Mouse (Mus musculus) forebrain, embryonic 16.5 days (tissue): ENCODE data around the gene Onecut1. TPM values are rescaled to one million over a fixed set of nuclear protein-coding genes. Genes with fewer than 3 reads are reported as not detected.

Experiments
- ATAC-seq: fragments of 200-750 bp; cut with Nextera tagmentation; 2 replicates; pipeline ENCODE4 v1.8.0; 2017; ENCODE audit warnings: mild to moderate bottlenecking, moderate library complexity
- H3K27ac ChIP-seq: fragments of 300-500 bp; sonication (generic); 2 replicates; pipeline ENCODE4 v1.5.1; 2014; ENCODE audit warnings: low read length, control low read depth
- H3K27me3 ChIP-seq: fragments of 300-500 bp; sonication (generic); replicated peaks from 2 replicates; pipeline ENCODE4 v1.6.1; 2014; ENCODE audit warnings: low read length; ENCODE audit not compliant: control insufficient read depth, insufficient read depth
- H3K36me3 ChIP-seq: fragments of 300-500 bp; sonication (generic); 2 replicates; pipeline ENCODE4 v1.6.1; 2014; ENCODE audit not compliant: control insufficient read depth, insufficient read depth
- H3K4me1 ChIP-seq: fragments of 300-500 bp; sonication (generic); replicated peaks from 2 replicates; pipeline ENCODE4 v1.6.1; 2014; ENCODE audit warnings: low read length; ENCODE audit not compliant: control insufficient read depth, insufficient read depth
- H3K4me2 ChIP-seq: fragments of 300-500 bp; sonication (generic); 2 replicates; pipeline ENCODE4 v1.6.1; 2014; ENCODE audit warnings: mild to moderate bottlenecking, low read length, control low read depth
- H3K4me3 ChIP-seq: fragments of 300-500 bp; sonication (generic); replicated peaks from 2 replicates; pipeline ENCODE4 v1.5.1; 2014; ENCODE audit warnings: mild to moderate bottlenecking, low read length, control low read depth
- H3K9ac ChIP-seq: fragments of 300-500 bp; sonication (generic); replicated peaks from 2 replicates; pipeline ENCODE4 v1.6.1; 2014; ENCODE audit warnings: low read depth, low read length, control low read depth
- H3K9me3 ChIP-seq: fragments of 300-500 bp; sonication (generic); 2 replicates; pipeline ENCODE4 v1.6.1; 2016; ENCODE audit warnings: low read length; ENCODE audit not compliant: control insufficient read depth
- WGBS: fragments of 180-500 bp; shearing (Covaris S2); extraction: QIAGEN DNeasy Blood & Tissue Kit; methylation state at CpG from one replicate; pipeline ENCODE4 v1.1.7; 2014; 5-methylcytosine and 5-hydroxymethylcytosine counted together
- polyA plus RNA-seq: library from polyadenylated mRNA; unstranded; fragments of >200 nt; fragmentation: Nextera tagmentation; extraction: Ambion mirVana; gene quantifications from 2 replicates; pipeline ENCODE4 v1.2.1, GENCODE M21; 2015

The Onecut1 gene
- polyA plus RNA-seq, 1 experiment from 2014 or later = 0.80 TPM

GRCm38 (mm10) chr9:74849979-74850780 lies 11.5 kb upstream of the Onecut1 start:
- Histone ChIP-seq H3K4me2 (no peak overlapping the region), H3K9ac (no peak overlapping the region), H3K9me3 (no peaks in the 10 kb centered on the region), H3K4me3 (no peak overlapping the region), H3K4me1 (peaks cover 17% of the 10 kb centered on the region), H3K36me3 (no peaks in the 10 kb centered on the region), H3K27me3 (peaks cover 59% of the 10 kb centered on the region), H3K27ac (no peak overlapping the region)
- 3% methylated on average over 12 of the region's 12 CpGs for WGBS
- ATAC-seq = no peak

GRCm38 (mm10) chr9:74850781-74851145 lies 11.0 kb upstream of the Onecut1 start:
- H3K4me3 ChIP-seq = no peak overlapping the region
- WGBS = 3% methylated on average over 5 of the region's 5 CpGs
- H3K4me2 ChIP-seq = no peak overlapping the region
- H3K27me3 ChIP-seq = peaks cover 61% of the 10 kb centered on the region
- H3K9ac ChIP-seq = no peak overlapping the region
- H3K9me3 ChIP-seq = no peaks in the 10 kb centered on the region
- ATAC-seq = no peak
- peaks cover 17% of the 10 kb centered on the region for H3K4me1 ChIP-seq
- H3K36me3 ChIP-seq = no peaks in the 10 kb centered on the region
- no peak overlapping the region for H3K27ac ChIP-seq

- no peak overlapping the region for H3K4me2 ChIP-seq
- WGBS = 2% methylated on average over 5 of the region's 5 CpGs
- H3K4me3 ChIP-seq = no peak overlapping the region
- H3K27ac ChIP-seq = no peak overlapping the region
- H3K9ac ChIP-seq = no peak overlapping the region
- no peaks in the 10 kb centered on the region for H3K36me3 ChIP-seq
- peaks cover 17% of the 10 kb centered on the region for H3K4me1 ChIP-seq
- no peak for ATAC-seq
- peaks cover 60% of the 10 kb centered on the region for H3K27me3 ChIP-seq
- no peaks in the 10 kb centered on the region for H3K9me3 ChIP-seq
These were observed 10.1 kb upstream of the Onecut1 start for GRCm38 (mm10) chr9:74851601-74852000.

- no peak for ATAC-seq
- Histone ChIP-seq H3K9ac (no peak overlapping the region), H3K4me2 (no peak overlapping the region), H3K27ac (no peak overlapping the region), H3K4me1 (peaks cover 17% of the 10 kb centered on the region), H3K9me3 (no peaks in the 10 kb centered on the region), H3K4me3 (no peak overlapping the region), H3K36me3 (no peaks in the 10 kb centered on the region), H3K27me3 (peaks cover 60% of the 10 kb centered on the region)
- WGBS = under 1% methylated on average over 4 of the region's 4 CpGs
These were observed 9.4 kb upstream of the Onecut1 start for GRCm38 (mm10) chr9:74852361-74852760.

GRCm38 (mm10) chr9:74853191-74854072 lies 8.3 kb upstream of the Onecut1 start:
- no peak for ATAC-seq
- Histone ChIP-seq H3K4me2 (no peak overlapping the region), H3K9ac (no peak overlapping the region), H3K4me1 (peaks cover 13% of the 10 kb centered on the region), H3K27me3 (peaks cover 68% of the 10 kb centered on the region), H3K27ac (no peak overlapping the region), H3K4me3 (no peak overlapping the region), H3K36me3 (no peaks in the 10 kb centered on the region), H3K9me3 (no peaks in the 10 kb centered on the region)
- WGBS = 1% methylated on average over 28 of the region's 28 CpGs

- Histone ChIP-seq H3K4me2 (no peak overlapping the region), H3K36me3 (no peaks in the 10 kb centered on the region), H3K4me3 (no peak overlapping the region), H3K27me3 (peaks cover 75% of the 10 kb centered on the region), H3K4me1 (peaks cover 6% of the 10 kb centered on the region), H3K9ac (no peak overlapping the region), H3K9me3 (no peaks in the 10 kb centered on the region), H3K27ac (no peak overlapping the region)
- WGBS = under 1% methylated on average over 25 of the region's 25 CpGs
- no peak for ATAC-seq
These were observed 7.6 kb upstream of the Onecut1 start for GRCm38 (mm10) chr9:74854073-74854591.

GRCm38 (mm10) chr9:74855446-74855845 lies 6.3 kb upstream of the Onecut1 start:
- Histone ChIP-seq H3K9me3 (no peaks in the 10 kb centered on the region), H3K9ac (no peak overlapping the region), H3K27ac (no peak overlapping the region), H3K4me1 (no peaks in the 10 kb centered on the region; the same call in 1 of the 2 replicates), H3K27me3 (peaks cover 89% of the 10 kb centered on the region), H3K36me3 (no peaks in the 10 kb centered on the region), H3K4me3 (no peak overlapping the region), H3K4me2 (no peak overlapping the region)
- ATAC-seq = no peak
- 2% methylated on average over 4 of the region's 4 CpGs for WGBS

GRCm38 (mm10) chr9:74856578-74857507 lies 4.9 kb upstream of the Onecut1 start:
- WGBS = 1% methylated on average over 28 of the region's 28 CpGs
- ATAC-seq = no peak
- H3K4me3 ChIP-seq = no peak overlapping the region

More at GRCm38 (mm10) chr9:74856578-74857507, 4.9 kb upstream of the Onecut1 start:
- Histone ChIP-seq H3K9me3 (no peaks in the 10 kb centered on the region), H3K9ac (no peak overlapping the region), H3K36me3 (no peaks in the 10 kb centered on the region), H3K4me2 (no peak overlapping the region), H3K4me1 (peaks cover 5% of the 10 kb centered on the region), H3K27ac (no peak overlapping the region), H3K27me3 (peaks cover 84% of the 10 kb centered on the region)
